Mouse (Mus musculus) cerebellum, adult 2 months (tissue): ENCODE data around the gene Fbxo3. TPM values are rescaled to one million over a fixed set of nuclear protein-coding genes. Genes with fewer than 3 reads are reported as not detected.
A peak's percentile ranks its signal among the peaks of the same experiment; 100 is the strongest.

Source experiments
- DNase-seq, 2 experiments: peaks; one replicate each; pipeline ENCODE4 v3.0.0; 2021
- H3K27ac ChIP-seq: fragments of 200-500 bp; 2 replicates; pipeline ENCODE4 v1.5.1; 2012; ENCODE audit warnings: low read length, control low read depth, inconsistent platforms; ENCODE audit not compliant: insufficient read depth
- H3K27me3 ChIP-seq: fragments of 200-500 bp; 2 replicates; pipeline ENCODE4 v1.6.1; 2012; ENCODE audit warnings: inconsistent platforms, mild to moderate bottlenecking, low read length, moderate library complexity; ENCODE audit not compliant: control insufficient read depth, insufficient read depth
- H3K4me1 ChIP-seq: fragments of 200-500 bp; 2 replicates; pipeline ENCODE4 v1.6.1; 2011; ENCODE audit warnings: low read length; ENCODE audit not compliant: control insufficient read depth, insufficient read depth
- H3K4me3 ChIP-seq: fragments of 200-500 bp; replicated peaks from 2 replicates; pipeline ENCODE3; 2011; ENCODE audit warnings: mild to moderate bottlenecking, low read depth, low read length, control low read depth; ENCODE audit not compliant: insufficient read depth
- CTCF ChIP-seq: fragments of 200-500 bp; IDR thresholded peaks from 2 replicates; pipeline ENCODE4 v1.5.1; 2011; ENCODE audit warnings: low read depth, mild to moderate bottlenecking, control low read depth, low read length, moderate library complexity, borderline replicate concordance; ENCODE audit not compliant: insufficient read depth
- POLR2A ChIP-seq: fragments of 200-500 bp; IDR thresholded peaks from 2 replicates; pipeline ENCODE4 v1.6.1; 2011; ENCODE audit warnings: low read length, control low read depth, borderline replicate concordance; ENCODE audit not compliant: insufficient read depth
- WGBS: fragments of 180-500 bp; shearing (Covaris S2); methylation state at CpG from one replicate; pipeline ENCODE4 v1.1.7; 2018; 5-methylcytosine and 5-hydroxymethylcytosine counted together
- polyA plus RNA-seq: library from polyadenylated mRNA; depleted of rRNA; stranded (reverse); fragments of >200 nt; gene quantifications from 2 replicates; pipeline ENCODE4 v1.2.3, GENCODE M21; 2012

Fbxo3 gene
- polyA plus RNA-seq, 1 experiment: 65.7 TPM

- Histone ChIP-seq H3K27me3 (no peaks in the 10 kb centered on the region), H3K4me3 (no peak overlapping the region), H3K27ac (no peak overlapping the region), H3K4me1 (no peaks in the 10 kb centered on the region; the same call in 1 of the 2 replicates)
- 16% methylated on average over 5 of the region's 5 CpGs for WGBS
- peak in 1 of 2 experiments; percentile 11 for DNase-seq
- TF ChIP-seq CTCF: no peak
- no peak for TF ChIP-seq POLR2A
These were observed 14.1 kb downstream of the Fbxo3 start for GRCm38 (mm10) chr2:104041632-104042031.

GRCm38 (mm10) chr2:104042766-104043165, 15.2 kb downstream of the Fbxo3 start:
- no peak for TF ChIP-seq CTCF
- TF ChIP-seq POLR2A: no peak
- no peak overlapping the region for H3K4me3 ChIP-seq
- no peaks in the 10 kb centered on the region; the same call in 1 of the 2 replicates for H3K4me1 ChIP-seq
- 95% methylated on average over 15 of the region's 15 CpGs for WGBS
- DNase-seq: no peak
- H3K27ac ChIP-seq: no peak overlapping the region
- no peaks in the 10 kb centered on the region for H3K27me3 ChIP-seq

GRCm38 (mm10) chr2:104043624-104044478, 16.3 kb downstream of the Fbxo3 start:
- Histone ChIP-seq H3K4me1 (no peaks in the 10 kb centered on the region; the same call in 1 of the 2 replicates), H3K27me3 (no peaks in the 10 kb centered on the region), H3K4me3 (no peak overlapping the region), H3K27ac (no peak overlapping the region)
- no peak for DNase-seq
- 44% methylated on average over 5 of the region's 5 CpGs for WGBS
- TF ChIP-seq POLR2A (no peak), CTCF (no peak)

GRCm38 (mm10) chr2:104044479-104045080, 17.1 kb downstream of the Fbxo3 start:
- H3K27ac ChIP-seq: no peak overlapping the region
- TF ChIP-seq CTCF: no peak
- H3K4me3 ChIP-seq: no peak overlapping the region
- H3K4me1 ChIP-seq: no peaks in the 10 kb centered on the region; the same call in 1 of the 2 replicates
- no peaks in the 10 kb centered on the region for H3K27me3 ChIP-seq
- WGBS: 82% methylated on average over 1 of the region's 1 CpGs
- DNase-seq: no peak

- no peak for DNase-seq
- 90% methylated on average over 1 of the region's 1 CpGs for WGBS
- H3K27me3 ChIP-seq: no peaks in the 10 kb centered on the region
- no peak for TF ChIP-seq CTCF
- H3K4me3 ChIP-seq: no peak overlapping the region
- H3K27ac ChIP-seq: no peak overlapping the region
- H3K4me1 ChIP-seq: no peaks in the 10 kb centered on the region
These were observed 30.9 kb downstream of the Fbxo3 start for GRCm38 (mm10) chr2:104058381-104058780.

- TF ChIP-seq POLR2A (no peak), CTCF (no peak)
- 87% methylated on average over 4 of the region's 4 CpGs for WGBS
These were observed 31.4 kb downstream of the Fbxo3 start for GRCm38 (mm10) chr2:104058954-104059353.

GRCm38 (mm10) chr2:104059786-104060185, 32.3 kb downstream of the Fbxo3 start:
- no peak for DNase-seq
- 89% methylated on average over 10 of the region's 10 CpGs for WGBS

More at GRCm38 (mm10) chr2:104058954-104059353, 31.4 kb downstream of the Fbxo3 start:
- H3K27ac ChIP-seq: no peak overlapping the region
- DNase-seq: no peak
- H3K4me3 ChIP-seq: no peak overlapping the region
- H3K4me1 ChIP-seq: no peaks in the 10 kb centered on the region
- H3K27me3 ChIP-seq: no peaks in the 10 kb centered on the region

GRCm38 (mm10) chr2:104060996-104061395, 33.5 kb downstream of the Fbxo3 start:
- no peak for DNase-seq
- no peaks in the 10 kb centered on the region for H3K27me3 ChIP-seq
- 96% methylated on average over 6 of the region's 6 CpGs for WGBS
- TF ChIP-seq POLR2A: no peak
- TF ChIP-seq CTCF: no peak
- H3K4me3 ChIP-seq: no peak overlapping the region
- H3K4me1 ChIP-seq: no peaks in the 10 kb centered on the region
- no peak overlapping the region for H3K27ac ChIP-seq

More at GRCm38 (mm10) chr2:104059786-104060185, 32.3 kb downstream of the Fbxo3 start:
- Histone ChIP-seq H3K27ac (no peak overlapping the region), H3K4me3 (no peak overlapping the region), H3K27me3 (no peaks in the 10 kb centered on the region), H3K4me1 (no peaks in the 10 kb centered on the region)
- TF ChIP-seq CTCF: no peak
- no peak for TF ChIP-seq POLR2A
